Comparison of ENCODE assay signal across 8 mouse cellular contexts in the genomic region with DNA sequence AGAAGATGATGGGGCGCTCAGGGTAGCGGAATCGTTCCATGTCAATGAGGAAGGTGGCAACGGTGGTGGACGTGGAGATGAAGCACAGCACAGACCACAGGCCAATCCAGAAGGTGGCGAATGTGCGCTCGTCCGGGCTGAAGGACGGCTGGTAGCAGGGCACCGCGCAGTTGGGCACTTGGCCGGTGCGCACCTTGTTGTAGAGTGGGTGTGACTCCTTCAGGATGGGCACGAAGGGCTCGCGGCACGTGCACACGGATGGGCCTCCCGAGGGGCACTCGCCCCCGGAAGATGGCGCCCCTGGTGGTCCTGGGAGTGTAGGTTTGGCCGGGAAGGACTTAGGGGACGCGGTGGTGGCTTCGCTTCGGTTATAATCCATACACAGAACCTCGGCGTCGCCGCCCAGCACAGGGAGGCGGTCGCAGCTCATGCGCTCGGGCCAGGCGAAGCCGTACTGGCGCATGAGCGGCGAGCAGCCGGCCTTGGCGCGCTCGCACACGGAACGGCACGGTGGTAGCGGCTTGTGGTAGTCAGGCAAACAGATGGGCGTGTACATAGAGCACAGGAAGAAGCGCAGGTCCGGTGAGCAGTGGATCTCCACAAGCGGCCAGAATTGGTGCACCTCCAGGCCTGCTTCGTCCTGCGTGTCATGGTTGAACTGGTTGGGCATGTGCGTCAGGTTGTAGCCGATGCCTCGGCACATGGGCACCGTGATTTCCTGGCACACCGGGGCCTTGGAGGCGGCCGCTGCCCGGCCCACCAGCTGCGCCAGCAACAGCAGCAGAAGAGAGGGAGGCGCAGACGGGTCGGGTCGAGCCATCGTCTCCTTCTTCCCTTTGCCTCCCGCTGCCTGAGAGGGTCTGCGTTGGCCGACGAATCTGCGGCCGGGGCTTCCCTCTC. TPM values are rescaled to one million over a fixed set of nuclear protein-coding genes. Genes with fewer than 3 reads are reported as not detected.
DNase-seq lines count a peak whose midpoint lies in the region; ATAC-seq and TF ChIP-seq lines count a peak whose summit lies in the region.

No protein-coding gene starts in this region.

- ATAC-seq in embryonic facial prominence, embryonic 11.5 days (replicated peaks; ENCODE audit: insufficient number of reproducible peaks, low FRiP score, low TSS enrichment, low read depth): peak; percentile 5; the same call in 1 of the 2 replicates
- no peak for ATAC-seq in heart, embryonic 11.5 days (replicated peaks; ENCODE audit: insufficient number of reproducible peaks, low FRiP score, low TSS enrichment)
- no peak for ATAC-seq in lung, postnatal 0 days

- DNase-seq in CD8-positive naive resting alpha-beta T cell, adult 2 months (ENCODE audit: low read depth in 2 of 2, low spot score in 2 of 2): peak; percentile 14 to 39
- DNase-seq in adrenal gland, postnatal 10 days: peak; percentile 63
- DNase-seq in embryonic facial prominence, embryonic 11.5 days (ENCODE audit: low spot score): peak; percentile 67
- peak; percentile 59 for DNase-seq in kidney, adult 9 months
- DNase-seq in lung, postnatal 0 days (ENCODE audit: low spot score): peak; percentile 44
- peak; percentile 21 for DNase-seq in ovary, postnatal 10 days (ENCODE audit: low spot score)
- peak; percentile 53 for DNase-seq in urinary bladder, postnatal 14 days (ENCODE audit: low spot score)

- TF ChIP-seq EP300 in lung, postnatal 0 days (IDR thresholded peaks at IDR 0.05): no peak

- H3K9me3 ChIP-seq in embryonic facial prominence, embryonic 11.5 days (replicated peaks; ENCODE audit: control insufficient read depth, low read length): no peaks in the 10 kb centered on the region
- H3K9me3 ChIP-seq in heart, embryonic 11.5 days (replicated peaks; ENCODE audit: control insufficient read depth, low read length): no peaks in the 10 kb centered on the region
- no peaks in the 10 kb centered on the region for H3K9me3 ChIP-seq in lung, postnatal 0 days (ENCODE audit: low read length)

- no peak; the same call in none of the 2 replicates for TF ChIP-seq CTCF in lung, postnatal 0 days (IDR thresholded peaks at IDR 0.05)

- peak overlapping the region; percentile 68 for H3K9ac ChIP-seq in embryonic facial prominence, embryonic 11.5 days (replicated peaks; ENCODE audit: low read length)
- H3K9ac ChIP-seq in heart, embryonic 11.5 days (ENCODE audit: low read depth, low read length): peak overlapping the region; percentile 76
- peak overlapping the region; percentile 66 for H3K9ac ChIP-seq in lung, postnatal 0 days (replicated peaks; ENCODE audit: low read depth)

- peak overlapping the region; percentile 97 for H3K4me2 ChIP-seq in embryonic facial prominence, embryonic 11.5 days (ENCODE audit: low read depth, low read length)
- H3K4me2 ChIP-seq in heart, embryonic 11.5 days: peak overlapping the region; percentile 93
- H3K4me2 ChIP-seq in lung, postnatal 0 days (replicated peaks; ENCODE audit: low read depth, low read length): peak overlapping the region; percentile 96

- no peak overlapping the region for H3K27ac ChIP-seq in embryonic facial prominence, embryonic 11.5 days (replicated peaks; ENCODE audit: low read depth, low read length)
- peak overlapping the region; percentile 41; the same call in 1 of the 2 replicates for H3K27ac ChIP-seq in heart, embryonic 11.5 days (ENCODE audit: low read depth, low read length)
- H3K27ac ChIP-seq in lung, postnatal 0 days (ENCODE audit: low read length): peak overlapping the region; percentile 73; the same call in 1 of the 2 replicates

- H3K4me1 ChIP-seq in embryonic facial prominence, embryonic 11.5 days (ENCODE audit: control insufficient read depth, insufficient read depth, low read length): peaks cover 5% of the 10 kb centered on the region
- peaks cover 28% of the 10 kb centered on the region for H3K4me1 ChIP-seq in heart, embryonic 11.5 days (ENCODE audit: control insufficient read depth, insufficient read depth, low read length)
- peaks cover 15% of the 10 kb centered on the region for H3K4me1 ChIP-seq in lung, postnatal 0 days (ENCODE audit: insufficient read depth, low read depth, low read length)

- no peaks in the 10 kb centered on the region for H3K36me3 ChIP-seq in embryonic facial prominence, embryonic 11.5 days (replicated peaks; ENCODE audit: control insufficient read depth, insufficient read depth, low read depth, low read length)
- no peaks in the 10 kb centered on the region for H3K36me3 ChIP-seq in heart, embryonic 11.5 days (ENCODE audit: control insufficient read depth, insufficient read depth, low read length)
- H3K36me3 ChIP-seq in lung, postnatal 0 days (ENCODE audit: insufficient read depth, low read length): no peaks in the 10 kb centered on the region

- H3K27me3 ChIP-seq in embryonic facial prominence, embryonic 11.5 days (ENCODE audit: control insufficient read depth, insufficient read depth, low read length): peaks cover 27% of the 10 kb centered on the region
- peaks cover 13% of the 10 kb centered on the region for H3K27me3 ChIP-seq in heart, embryonic 11.5 days (ENCODE audit: control insufficient read depth, insufficient read depth, low read length)
- 0 out of 2 replicates have a peak, but pooled peaks cover 11% of the 10 kb centered on the region for H3K27me3 ChIP-seq in lung, postnatal 0 days (replicated peaks; ENCODE audit: insufficient read depth, low read length)

- 10% methylated on average over 75 of the region's 75 CpGs for WGBS in embryonic facial prominence, embryonic 11.5 days
- 6% methylated on average over 75 of the region's 75 CpGs for WGBS in heart, embryonic 11.5 days (ENCODE audit: insufficient replicate concordance)
- WGBS in lung, postnatal 0 days: 8% methylated on average over 75 of the region's 75 CpGs

- peak overlapping the region; percentile 61 for H3K4me3 ChIP-seq in embryonic facial prominence, embryonic 11.5 days (ENCODE audit: low read depth, low read length)
- peak overlapping the region; percentile 68 for H3K4me3 ChIP-seq in heart, embryonic 11.5 days (ENCODE audit: low read depth, low read length)
- peak overlapping the region; percentile 69 for H3K4me3 ChIP-seq in lung, postnatal 0 days (ENCODE audit: low read depth, low read length)

RNA-seq across cellular contexts. Expression of gene Fzd5, which starts 1.5 kb away (rescaled TPM):
- 10 to 100 TPM; 12.1 to 13.7 TPM for total RNA-seq in adrenal gland, postnatal 10 days (2021)
- polyA plus RNA-seq in embryonic facial prominence, embryonic 11.5 days (2014; fragmentation: Nextera tagmentation; extraction: Ambion mirVana): 2.9 and 3.1 TPM in 2 replicates
- polyA plus RNA-seq in heart, embryonic 11.5 days (2014; fragmentation: Nextera tagmentation; extraction: Ambion mirVana): 1.4 and 2.2 TPM in 2 replicates
- polyA plus RNA-seq in lung, postnatal 0 days (2015; fragmentation: Nextera tagmentation; extraction: Ambion mirVana): 3.1 and 3.5 TPM in 2 replicates

RNA-seq across cellular contexts. Expression of gene Ccnyl1, which starts 45.8 kb away (rescaled TPM):
- 10 to 100 TPM; 18.1 to 22.4 TPM for total RNA-seq in adrenal gland, postnatal 10 days (2021)
- polyA plus RNA-seq in embryonic facial prominence, embryonic 11.5 days (2014; fragmentation: Nextera tagmentation; extraction: Ambion mirVana): 10.9 and 13.7 TPM in 2 replicates
- 6.1 and 6.8 TPM in 2 replicates for polyA plus RNA-seq in heart, embryonic 11.5 days (2014; fragmentation: Nextera tagmentation; extraction: Ambion mirVana)
- polyA plus RNA-seq in lung, postnatal 0 days (2015; fragmentation: Nextera tagmentation; extraction: Ambion mirVana): 3.9 and 4.5 TPM in 2 replicates
